Mouse (Mus musculus): ENCODE results near the gene Gm21985. TPM values are rescaled to one million over a fixed set of nuclear protein-coding genes. Genes with fewer than 3 reads are reported as not detected.

The Gm21985 gene
- total RNA-seq, 2 experiments from 2014 or later, result 0.26 TPM; not detected in 1

- no peak for DNase-seq
Measured at GRCm38 (mm10) chr2:112328069-112328777, 62.1 kb downstream of the Gm21985 start.

GRCm38 (mm10) chr2:112332051-112332898 is 66.2 kb downstream of the Gm21985 start:
- no peak for DNase-seq

GRCm38 (mm10) chr2:112337211-112337610 is 71.1 kb downstream of the Gm21985 start:
- peak; percentile 40 to 66 for DNase-seq

GRCm38 (mm10) chr2:112339736-112340135 is 73.6 kb downstream of the Gm21985 start:
- peak in 1 of 2 experiments; percentile 12 for DNase-seq

GRCm38 (mm10) chr2:112341117-112341516 is 75.0 kb downstream of the Gm21985 start:
- peak in 1 of 2 experiments; percentile 19 for DNase-seq

- DNase-seq, result no peak
Measured at GRCm38 (mm10) chr2:112348246-112348645, 82.1 kb downstream of the Gm21985 start.

- DNase-seq, result no peak
Measured at GRCm38 (mm10) chr2:112353685-112354455, 87.8 kb downstream of the Gm21985 start.

GRCm38 (mm10) chr2:112359611-112360010 is 93.5 kb downstream of the Gm21985 start:
- DNase-seq, result no peak

- no peak for DNase-seq
Measured at GRCm38 (mm10) chr2:112360012-112360780, 94.1 kb downstream of the Gm21985 start.

GRCm38 (mm10) chr2:112360781-112361169 is 94.7 kb downstream of the Gm21985 start:
- DNase-seq, result no peak

GRCm38 (mm10) chr2:112367222-112367621 is 101.1 kb downstream of the Gm21985 start:
- DNase-seq, result no peak

GRCm38 (mm10) chr2:112367726-112368673 is 101.9 kb downstream of the Gm21985 start, which contains the start of gene Emc4:
Gene Emc4, minus strand, starts transcription at chr2:112368027.
- peak; percentile 92 to 94 for DNase-seq

- peak in 1 of 2 experiments; percentile 26 for DNase-seq
Measured at GRCm38 (mm10) chr2:112369941-112370340, 103.8 kb downstream of the Gm21985 start.

- DNase-seq, result no peak
Measured at GRCm38 (mm10) chr2:112373141-112373540, 107.0 kb downstream of the Gm21985 start.

- DNase-seq, result no peak
Measured at GRCm38 (mm10) chr2:112374610-112375009, 108.5 kb downstream of the Gm21985 start.

- DNase-seq, result peak; percentile 97 to 99
Measured at GRCm38 (mm10) chr2:112378973-112379898, 113.1 kb downstream of the Gm21985 start, which contains the start of gene Katnbl1. Gene Katnbl1, plus strand, starts transcription at chr2:112379211.

- no peak for DNase-seq
Measured at GRCm38 (mm10) chr2:112380131-112380530, 114.0 kb downstream of the Gm21985 start.

GRCm38 (mm10) chr2:112381219-112381618 is 115.1 kb downstream of the Gm21985 start:
- no peak for DNase-seq

- DNase-seq, result no peak
Measured at GRCm38 (mm10) chr2:112390843-112391242, 124.7 kb downstream of the Gm21985 start.
